Mouse (Mus musculus): ENCODE data around the gene Fam129b.

DNA sequence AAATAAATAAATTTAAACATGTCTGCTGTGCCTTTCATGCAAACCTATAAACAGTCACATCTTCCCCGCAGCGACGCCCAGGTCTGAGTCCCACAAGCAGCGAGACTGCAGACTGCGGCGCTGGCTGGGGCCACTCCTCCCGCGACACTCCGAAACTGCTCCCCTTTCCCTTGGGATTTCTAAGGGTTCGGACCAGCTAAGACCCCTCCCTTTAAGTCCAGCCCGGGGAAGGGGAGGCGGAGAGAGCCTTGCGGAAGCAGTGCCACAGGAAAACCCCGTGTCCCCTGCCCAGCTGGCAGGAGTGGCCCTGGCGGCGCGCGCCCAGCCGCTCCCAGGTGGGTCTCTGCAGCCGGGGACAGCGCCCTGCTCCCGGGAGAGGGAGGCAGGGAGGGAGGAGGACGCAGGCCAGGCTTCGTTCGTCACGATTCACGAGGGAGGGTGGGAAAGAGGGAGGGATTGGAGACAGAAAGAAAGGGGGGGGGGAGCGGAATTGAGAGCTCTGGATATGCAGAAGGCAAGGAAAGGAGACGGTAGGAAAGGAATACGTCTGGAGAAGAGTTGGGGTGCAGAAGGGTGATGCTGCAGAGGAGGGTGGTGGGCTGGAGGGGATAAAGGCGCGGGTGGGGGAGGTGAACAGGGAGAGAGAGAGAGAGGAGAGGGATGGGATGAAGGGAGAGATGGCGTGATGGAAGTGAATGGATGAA lies 29.7 kb upstream of the Fam129b start:
- TF ChIP-seq POLR2A (IDR thresholded peaks at IDR 0.05; ENCODE audit: extremely low read depth, insufficient read depth, low read length) (no peak), CTCF (IDR thresholded peaks at IDR 0.05; ENCODE audit: low read depth, low read length) (no peak)
